Mouse (Mus musculus) neural tube, embryonic 15.5 days (tissue): ENCODE results near the gene Hc. TPM values are rescaled to one million over a fixed set of nuclear protein-coding genes. Genes with fewer than 3 reads are reported as not detected.

Experiments
- polyA plus RNA-seq: library from polyadenylated mRNA; unstranded; fragments of >200 nt; fragmentation: Nextera tagmentation; extraction: Ambion mirVana; gene quantifications from 2 replicates; pipeline ENCODE4 v1.2.1, GENCODE M21; 2015

Hc gene
- polyA plus RNA-seq, 1 experiment from 2014 or later, result 0.61 TPM

Other genes with a start within 250 kb of the Hc start
- 101 and 102 TPM in 2 replicates for gene Fbxw2, start 235.1 kb downstream of the Hc start, polyA plus RNA-seq
- gene Gm34653, start 228.4 kb downstream of the Hc start, polyA plus RNA-seq, result not detected in 2 replicates
- gene Cutal, start 187.0 kb downstream of the Hc start, polyA plus RNA-seq, result 0.32 and 1.2 TPM in 2 replicates
- 88.9 and 97.3 TPM in 2 replicates for gene Psmd5, start 186.5 kb downstream of the Hc start, polyA plus RNA-seq
- gene Phf19, start 147.4 kb downstream of the Hc start, polyA plus RNA-seq, result 2.2 and 3.5 TPM in 2 replicates
- gene Traf1, start 99.7 kb downstream of the Hc start, polyA plus RNA-seq, result 3.9 and 5.4 TPM in 2 replicates
- 0.26 and 0.82 TPM in 2 replicates for gene AI182371, start 40.1 kb upstream of the Hc start, polyA plus RNA-seq
- 8.4 and 13.7 TPM in 2 replicates for gene Cntrl, start 48.1 kb upstream of the Hc start, polyA plus RNA-seq
- gene Rab14, start 139.7 kb upstream of the Hc start, polyA plus RNA-seq, result 421 and 449 TPM in 2 replicates
- gene Gsn, start 194.9 kb upstream of the Hc start, polyA plus RNA-seq, result 38.4 and 59.2 TPM in 2 replicates